Mouse (Mus musculus) lung, embryonic 15.5 days (tissue): ENCODE measurements around the gene Slc7a8. TPM values are rescaled to one million over a fixed set of nuclear protein-coding genes. Genes with fewer than 3 reads are reported as not detected.

ENCODE experiments used
- ATAC-seq: fragments of 200-750 bp; cut with Nextera tagmentation; 2 replicates; pipeline ENCODE4 v1.8.0; 2017; ENCODE audit warnings: moderate number of reproducible peaks, borderline replicate concordance; ENCODE audit not compliant: low FRiP score, low TSS enrichment; ENCODE audit errors: extremely low read depth
- H3K27ac ChIP-seq: fragments of 300-500 bp; sonication (generic); 2 replicates; pipeline ENCODE4 v1.5.1; 2015; ENCODE audit warnings: moderate library complexity, mild to moderate bottlenecking, inconsistent platforms
- H3K27me3 ChIP-seq: fragments of 300-500 bp; sonication (generic); 2 replicates; pipeline ENCODE4 v1.6.1; 2015; ENCODE audit warnings: inconsistent platforms
- H3K36me3 ChIP-seq: fragments of 300-500 bp; sonication (generic); 2 replicates; pipeline ENCODE4 v1.6.1; 2015; ENCODE audit warnings: inconsistent platforms
- H3K4me1 ChIP-seq: fragments of 300-500 bp; sonication (generic); 2 replicates; pipeline ENCODE4 v1.6.1; 2015; ENCODE audit warnings: inconsistent platforms
- H3K4me2 ChIP-seq: fragments of 300-500 bp; sonication (generic); 2 replicates; pipeline ENCODE4 v1.6.1; 2015; ENCODE audit warnings: inconsistent platforms, mild to moderate bottlenecking, moderate library complexity
- H3K4me3 ChIP-seq: fragments of 300-500 bp; sonication (generic); 2 replicates; pipeline ENCODE4 v1.5.1; 2015; ENCODE audit warnings: mild to moderate bottlenecking, inconsistent platforms
- H3K9ac ChIP-seq: fragments of 300-500 bp; sonication (generic); 2 replicates; pipeline ENCODE4 v1.6.1; 2015; ENCODE audit warnings: inconsistent platforms
- H3K9me3 ChIP-seq: fragments of 300-500 bp; sonication (generic); 2 replicates; pipeline ENCODE4 v1.6.1; 2016; ENCODE audit warnings: inconsistent platforms
- WGBS: fragments of 180-500 bp; shearing (Covaris S2); methylation state at CpG from one replicate; pipeline ENCODE4 v1.1.7; 2015; 5-methylcytosine and 5-hydroxymethylcytosine counted together
- polyA plus RNA-seq: library from polyadenylated mRNA; unstranded; fragments of >200 nt; fragmentation: Nextera tagmentation; extraction: Ambion mirVana; gene quantifications from 2 replicates; pipeline ENCODE4 v1.2.1, GENCODE M21; 2015

The Slc7a8 gene
- polyA plus RNA-seq, 1 experiment from 2014 or later = 1.8 TPM

GRCm38 (mm10) chr14:54795901-54796300, 14.2 kb upstream of the Slc7a8 start:
- H3K9ac ChIP-seq = no peak overlapping the region
- no peak overlapping the region for H3K27ac ChIP-seq
- H3K4me3 ChIP-seq = no peak overlapping the region
- peaks cover 10% of the 10 kb centered on the region for H3K27me3 ChIP-seq
- no peaks in the 10 kb centered on the region for H3K4me1 ChIP-seq
- no peak overlapping the region for H3K4me2 ChIP-seq
- H3K36me3 ChIP-seq = no peaks in the 10 kb centered on the region
- H3K9me3 ChIP-seq = no peaks in the 10 kb centered on the region
- no peak for ATAC-seq
- 73% methylated on average over 1 of the region's 1 CpGs for WGBS

- H3K27me3 ChIP-seq = no peaks in the 10 kb centered on the region
- no peak overlapping the region for H3K9ac ChIP-seq
- no peaks in the 10 kb centered on the region for H3K9me3 ChIP-seq
- H3K27ac ChIP-seq = no peak overlapping the region
- no peaks in the 10 kb centered on the region for H3K4me1 ChIP-seq
- H3K4me2 ChIP-seq = no peak overlapping the region
- H3K4me3 ChIP-seq = no peak overlapping the region
- WGBS = 69% methylated on average over 8 of the region's 8 CpGs
- H3K36me3 ChIP-seq = no peaks in the 10 kb centered on the region
- ATAC-seq = no peak
These were observed 12.4 kb upstream of the Slc7a8 start for GRCm38 (mm10) chr14:54793894-54794830.

GRCm38 (mm10) chr14:54793351-54793750, 11.6 kb upstream of the Slc7a8 start:
- H3K27ac ChIP-seq = no peak overlapping the region
- WGBS = 42% methylated on average over 1 of the region's 1 CpGs
- no peaks in the 10 kb centered on the region for H3K27me3 ChIP-seq
- H3K9me3 ChIP-seq = no peaks in the 10 kb centered on the region
- H3K9ac ChIP-seq = no peak overlapping the region
- H3K4me2 ChIP-seq = no peak overlapping the region
- no peak for ATAC-seq
- no peaks in the 10 kb centered on the region for H3K36me3 ChIP-seq
- H3K4me3 ChIP-seq = no peak overlapping the region
- H3K4me1 ChIP-seq = no peaks in the 10 kb centered on the region

GRCm38 (mm10) chr14:54792166-54792565, 10.4 kb upstream of the Slc7a8 start:
- Histone ChIP-seq H3K27ac (no peak overlapping the region), H3K4me2 (no peak overlapping the region), H3K4me1 (no peaks in the 10 kb centered on the region), H3K9me3 (no peaks in the 10 kb centered on the region), H3K9ac (no peak overlapping the region), H3K27me3 (no peaks in the 10 kb centered on the region), H3K4me3 (no peak overlapping the region), H3K36me3 (no peaks in the 10 kb centered on the region)
- WGBS = 71% methylated on average over 6 of the region's 6 CpGs
- ATAC-seq = no peak

- peaks cover 8% of the 10 kb centered on the region; the same call in 1 of the 2 replicates for H3K4me1 ChIP-seq
- H3K4me2 ChIP-seq = no peak overlapping the region
- H3K4me3 ChIP-seq = no peak overlapping the region
- no peaks in the 10 kb centered on the region for H3K36me3 ChIP-seq
- WGBS = 89% methylated on average over 5 of the region's 5 CpGs
- peaks cover 7% of the 10 kb centered on the region; the same call in 1 of the 2 replicates for H3K27me3 ChIP-seq
- no peak overlapping the region for H3K27ac ChIP-seq
- no peaks in the 10 kb centered on the region for H3K9me3 ChIP-seq
- ATAC-seq = no peak
- H3K9ac ChIP-seq = no peak overlapping the region
These were observed 6.5 kb upstream of the Slc7a8 start for GRCm38 (mm10) chr14:54788231-54788630.

- Histone ChIP-seq H3K27ac (no peak overlapping the region), H3K4me2 (no peak overlapping the region), H3K27me3 (peaks cover 13% of the 10 kb centered on the region; the same call in 1 of the 2 replicates), H3K9ac (no peak overlapping the region), H3K9me3 (no peaks in the 10 kb centered on the region), H3K36me3 (no peaks in the 10 kb centered on the region), H3K4me1 (peaks cover 8% of the 10 kb centered on the region; the same call in 1 of the 2 replicates), H3K4me3 (no peak overlapping the region)
- no peak for ATAC-seq
- 49% methylated on average over 4 of the region's 4 CpGs for WGBS
These were observed 5.5 kb upstream of the Slc7a8 start for GRCm38 (mm10) chr14:54787226-54787625.

GRCm38 (mm10) chr14:54786489-54786888, 4.7 kb upstream of the Slc7a8 start:
- no peaks in the 10 kb centered on the region for H3K36me3 ChIP-seq
- no peaks in the 10 kb centered on the region for H3K9me3 ChIP-seq
- WGBS = 19% methylated on average over 10 of the region's 10 CpGs
- H3K4me2 ChIP-seq = peak overlapping the region; percentile 20
- H3K4me1 ChIP-seq = peaks cover 14% of the 10 kb centered on the region
- peak; percentile 58; the same call in 1 of the 2 replicates for ATAC-seq
- peaks cover 19% of the 10 kb centered on the region; the same call in 1 of the 2 replicates for H3K27me3 ChIP-seq
- H3K4me3 ChIP-seq = no peak overlapping the region
- H3K27ac ChIP-seq = no peak overlapping the region
- no peak overlapping the region for H3K9ac ChIP-seq

- H3K27me3 ChIP-seq = peaks cover 22% of the 10 kb centered on the region; the same call in 1 of the 2 replicates
- no peak for ATAC-seq
- WGBS = 51% methylated on average over 4 of the region's 4 CpGs
- H3K4me3 ChIP-seq = no peak overlapping the region
- no peaks in the 10 kb centered on the region for H3K9me3 ChIP-seq
- no peaks in the 10 kb centered on the region for H3K36me3 ChIP-seq
- H3K4me2 ChIP-seq = no peak overlapping the region
- peaks cover 19% of the 10 kb centered on the region for H3K4me1 ChIP-seq
- H3K27ac ChIP-seq = no peak overlapping the region
- no peak overlapping the region for H3K9ac ChIP-seq
These were observed 4.2 kb upstream of the Slc7a8 start for GRCm38 (mm10) chr14:54785898-54786297.

GRCm38 (mm10) chr14:54782971-54783370, 1.2 kb upstream of the Slc7a8 start:
- Histone ChIP-seq H3K4me2 (no peak overlapping the region), H3K27ac (no peak overlapping the region), H3K4me1 (peaks cover 23% of the 10 kb centered on the region), H3K27me3 (peaks cover 38% of the 10 kb centered on the region), H3K36me3 (no peaks in the 10 kb centered on the region), H3K9ac (no peak overlapping the region), H3K4me3 (no peak overlapping the region), H3K9me3 (no peaks in the 10 kb centered on the region)
- WGBS = 84% methylated on average over 6 of the region's 6 CpGs
- ATAC-seq = no peak

- Histone ChIP-seq H3K27me3 (peaks cover 38% of the 10 kb centered on the region), H3K27ac (no peak overlapping the region), H3K4me3 (peak overlapping the region; percentile 49), H3K9me3 (no peaks in the 10 kb centered on the region), H3K36me3 (no peaks in the 10 kb centered on the region), H3K4me1 (peaks cover 15% of the 10 kb centered on the region), H3K4me2 (peak overlapping the region; percentile 94), H3K9ac (peak overlapping the region; percentile 35)
- peak; percentile 78; the same call in 1 of the 2 replicates for ATAC-seq
- WGBS = 2% methylated on average over 35 of the region's 35 CpGs
These were observed 723 bp downstream of the Slc7a8 start for GRCm38 (mm10) chr14:54780836-54781609.

- no peaks in the 10 kb centered on the region for H3K36me3 ChIP-seq
- H3K27me3 ChIP-seq = peaks cover 38% of the 10 kb centered on the region
- no peak overlapping the region for H3K4me2 ChIP-seq
- WGBS = 82% methylated on average over 9 of the region's 9 CpGs
- no peak overlapping the region for H3K4me3 ChIP-seq
- H3K27ac ChIP-seq = no peak overlapping the region
- H3K4me1 ChIP-seq = peaks cover 15% of the 10 kb centered on the region
- no peak for ATAC-seq
- H3K9me3 ChIP-seq = no peaks in the 10 kb centered on the region
- H3K9ac ChIP-seq = no peak overlapping the region
These were observed 1.7 kb downstream of the Slc7a8 start for GRCm38 (mm10) chr14:54780084-54780483.

GRCm38 (mm10) chr14:54777893-54778292, 3.9 kb downstream of the Slc7a8 start:
- Histone ChIP-seq H3K9ac (no peak overlapping the region), H3K4me3 (no peak overlapping the region), H3K27me3 (peaks cover 28% of the 10 kb centered on the region), H3K4me2 (no peak overlapping the region), H3K9me3 (no peaks in the 10 kb centered on the region), H3K4me1 (peaks cover 15% of the 10 kb centered on the region), H3K36me3 (no peaks in the 10 kb centered on the region), H3K27ac (no peak overlapping the region)
- WGBS = 72% methylated on average over 4 of the region's 4 CpGs
- no peak for ATAC-seq
